8 mouse cellular contexts compared by ENCODE assay signal in genomic region chr7:143599428-143600230, GRCm38 (mm10). TPM values are rescaled to one million over a fixed set of nuclear protein-coding genes. Genes with fewer than 3 reads are reported as not detected.
DNase-seq lines count a peak whose midpoint lies in the region; ATAC-seq and TF ChIP-seq lines count a peak whose summit lies in the region.

TSS of gene Cars (minus strand) at chr7:143600090.

- peaks cover 54% of the 10 kb centered on the region for H3K4me1 ChIP-seq in erythroblast, embryonic 14.5 days (ENCODE audit: control insufficient read depth)
- peaks cover 9% of the 10 kb centered on the region for H3K4me1 ChIP-seq in heart, embryonic 11.5 days (ENCODE audit: control insufficient read depth, insufficient read depth, low read length)
- H3K4me1 ChIP-seq in kidney, embryonic 16.5 days (ENCODE audit: insufficient read depth, low read length) = peaks cover 12% of the 10 kb centered on the region
- H3K4me1 ChIP-seq in liver, adult 2 months (ENCODE audit: control insufficient read depth, insufficient read depth, low read length) = peaks cover 11% of the 10 kb centered on the region

- ATAC-seq in heart, embryonic 11.5 days (replicated peaks; ENCODE audit: insufficient number of reproducible peaks, low FRiP score, low TSS enrichment) = peak; percentile 95
- peak; percentile 99 for ATAC-seq in kidney, embryonic 16.5 days (ENCODE audit: low FRiP score, low TSS enrichment)

- H3K36me3 ChIP-seq in C2C12 (ENCODE audit: control insufficient read depth, insufficient read depth) (peaks cover 21% of the 10 kb centered on the region), myocyte (ENCODE audit: control insufficient read depth, insufficient read depth) (peaks cover 23% of the 10 kb centered on the region)
- peaks cover 43% of the 10 kb centered on the region for H3K36me3 ChIP-seq in erythroblast, embryonic 14.5 days (ENCODE audit: control insufficient read depth)
- H3K36me3 ChIP-seq in heart, embryonic 11.5 days (ENCODE audit: control insufficient read depth, insufficient read depth, low read length) = no peaks in the 10 kb centered on the region
- 0 out of 2 replicates have a peak, but pooled peaks cover 4% of the 10 kb centered on the region for H3K36me3 ChIP-seq in kidney, embryonic 16.5 days (ENCODE audit: insufficient read depth, low read length)
- no peaks in the 10 kb centered on the region for H3K36me3 ChIP-seq in liver, adult 2 months (ENCODE audit: control insufficient read depth, insufficient read depth, low read length)
- no peaks in the 10 kb centered on the region for H3K36me3 ChIP-seq in splenic B cell, adult 2 months (ENCODE audit: control insufficient read depth, insufficient read depth, low read length, poor library complexity, severe bottlenecking)

- H3ac ChIP-seq in C2C12 (ENCODE audit: control insufficient read depth, insufficient read length, low read depth) (peak within 1 kb of the TSS; percentile 84), myocyte (ENCODE audit: control insufficient read depth, insufficient read length) (peak within 1 kb of the TSS; percentile 92)

- peak; percentile 47; the same call in 1 of the 2 replicates for TF ChIP-seq POLR2A in brain, embryonic 14.5 days (IDR thresholded peaks at IDR 0.05; ENCODE audit: borderline replicate concordance, extremely low read depth, insufficient read depth, insufficient read length, poor library complexity, severe bottlenecking)
- peak; percentile 52; the same call in 1 of the 2 replicates for TF ChIP-seq POLR2A in liver, adult 2 months (IDR thresholded peaks at IDR 0.05; ENCODE audit: extremely low read depth, insufficient read depth, low read length)
- TF ChIP-seq POLR2A in myocyte (IDR thresholded peaks at IDR 0.05; ENCODE audit: insufficient read length, low read depth) = peak; percentile 77

- H3K4me2 ChIP-seq in heart, embryonic 11.5 days = peak within 1 kb of the TSS; percentile 95
- H3K4me2 ChIP-seq in kidney, embryonic 16.5 days (replicated peaks; ENCODE audit: low read depth, low read length) = peak within 1 kb of the TSS; percentile 92
- peak within 1 kb of the TSS; percentile 94 for H3K4me2 ChIP-seq in myocyte (ENCODE audit: low read depth)

- H3K27ac ChIP-seq in heart, embryonic 11.5 days (ENCODE audit: low read depth, low read length) = peak within 1 kb of the TSS; percentile 35; the same call in 1 of the 2 replicates
- H3K27ac ChIP-seq in kidney, embryonic 16.5 days (ENCODE audit: low read length) = peak within 1 kb of the TSS; percentile 58
- peak within 1 kb of the TSS; percentile 72 for H3K27ac ChIP-seq in liver, adult 2 months (replicated peaks; ENCODE audit: insufficient read depth, low read depth, low read length)

- WGBS in heart, embryonic 11.5 days (ENCODE audit: insufficient replicate concordance) = 1% methylated on average over 35 of the region's 35 CpGs
- 2% methylated on average over 35 of the region's 35 CpGs for WGBS in kidney, embryonic 16.5 days
- WGBS in liver, adult 2 months = under 1% methylated on average over 35 of the region's 35 CpGs

- H3K9me3 ChIP-seq in erythroblast, embryonic 14.5 days (ENCODE audit: control insufficient read depth, low read length) = no peaks in the 10 kb centered on the region
- no peaks in the 10 kb centered on the region for H3K9me3 ChIP-seq in heart, embryonic 11.5 days (replicated peaks; ENCODE audit: control insufficient read depth, low read length)
- H3K9me3 ChIP-seq in kidney, embryonic 16.5 days (ENCODE audit: low read length) = no peaks in the 10 kb centered on the region

- no peak for TF ChIP-seq CTCF in C2C12 (IDR thresholded peaks at IDR 0.05; ENCODE audit: control insufficient read depth, insufficient read depth, insufficient read length)
- no peak for TF ChIP-seq CTCF in brain, embryonic 14.5 days (IDR thresholded peaks at IDR 0.05; ENCODE audit: borderline replicate concordance, extremely low read depth, insufficient read depth, insufficient read length)
- no peak for TF ChIP-seq CTCF in liver, adult 2 months (IDR thresholded peaks at IDR 0.05; ENCODE audit: low read depth, low read length)

- peak within 1 kb of the TSS; percentile 88 for H3K9ac ChIP-seq in heart, embryonic 11.5 days (ENCODE audit: low read depth, low read length)
- peak within 1 kb of the TSS; percentile 87 for H3K9ac ChIP-seq in kidney, embryonic 16.5 days (replicated peaks; ENCODE audit: low read length)
- H3K9ac ChIP-seq in liver, adult 2 months (ENCODE audit: low read depth, low read length) = peak within 1 kb of the TSS; percentile 91

- H3K79me2 ChIP-seq in C2C12 (ENCODE audit: control insufficient read depth, insufficient read depth) (peaks cover 53% of the 10 kb centered on the region), myocyte (ENCODE audit: control insufficient read depth, insufficient read depth) (peaks cover 52% of the 10 kb centered on the region)
- peaks cover 19% of the 10 kb centered on the region; the same call in 1 of the 2 replicates for H3K79me2 ChIP-seq in liver, adult 2 months (ENCODE audit: control insufficient read depth, insufficient read depth, low read length)

- H3K79me3 ChIP-seq in C2C12 (ENCODE audit: low read depth) = peaks cover 41% of the 10 kb centered on the region

- H3K4me3 ChIP-seq in C2C12 (ENCODE audit: insufficient read depth, poor library complexity, severe bottlenecking) (peak within 1 kb of the TSS; percentile 80), myocyte (peak within 1 kb of the TSS; percentile 100)
- H3K4me3 ChIP-seq in erythroblast, embryonic 14.5 days (replicated peaks) = peak within 1 kb of the TSS; percentile 90
- H3K4me3 ChIP-seq in heart, embryonic 11.5 days (ENCODE audit: low read depth, low read length) = peak within 1 kb of the TSS; percentile 91
- peak within 1 kb of the TSS; percentile 97 for H3K4me3 ChIP-seq in kidney, embryonic 16.5 days (ENCODE audit: low read length)
- H3K4me3 ChIP-seq in liver, adult 2 months (ENCODE audit: insufficient read depth, low read depth, low read length) = peak within 1 kb of the TSS; percentile 91

- peak; percentile 99 for DNase-seq in brain, embryonic 14.5 days (ENCODE audit: low read depth)
- peak; percentile 93 for DNase-seq in liver, adult 2 months (ENCODE audit: extremely low read depth, low read depth, low spot score)
- DNase-seq in splenic B cell, adult 2 months (ENCODE audit: low read depth, low spot score) = peak; percentile 98

- H3K27me3 ChIP-seq in C2C12 (ENCODE audit: control insufficient read depth, insufficient read depth, insufficient read length) (no peaks in the 10 kb centered on the region), myocyte (ENCODE audit: control insufficient read depth, insufficient read depth, insufficient read length) (no peaks in the 10 kb centered on the region)
- H3K27me3 ChIP-seq in erythroblast, embryonic 14.5 days (ENCODE audit: control insufficient read depth) = no peaks in the 10 kb centered on the region
- H3K27me3 ChIP-seq in heart, embryonic 11.5 days (ENCODE audit: control insufficient read depth, insufficient read depth, low read length) = no peaks in the 10 kb centered on the region
- H3K27me3 ChIP-seq in kidney, embryonic 16.5 days (ENCODE audit: insufficient read depth, low read length) = no peaks in the 10 kb centered on the region
- H3K27me3 ChIP-seq in liver, adult 2 months (ENCODE audit: control insufficient read depth, insufficient read depth, low read length) = no peaks in the 10 kb centered on the region
- H3K27me3 ChIP-seq in splenic B cell, adult 2 months (ENCODE audit: control insufficient read depth, insufficient read depth, low read length, poor library complexity, severe bottlenecking) = no peaks in the 10 kb centered on the region

TF ChIP-seq in C2C12, 6 proteins besides CTCF, POLR2A, EP300 and RAD21:
- TF ChIP-seq CEBPB (IDR thresholded peaks at IDR 0.05; ENCODE audit: low read depth) (peak; percentile 63), MAX (IDR thresholded peaks at IDR 0.05) (no peak)

TF ChIP-seq in myocyte, 11 proteins besides CTCF, POLR2A, EP300 and RAD21:
- TF ChIP-seq MAX (IDR thresholded peaks at IDR 0.05; ENCODE audit: low read depth) = no peak
- TF ChIP-seq CEBPB (IDR thresholded peaks at IDR 0.05; ENCODE audit: insufficient read depth, poor library complexity, severe bottlenecking) = peak; percentile 64; the same call in 1 of the 2 replicates
- TF ChIP-seq MYOD1 (IDR thresholded peaks at IDR 0.05; ENCODE audit: control insufficient read depth in 1 of 3, insufficient read length in 2 of 3, low read depth in 2 of 3) = no peak
- peak; percentile 57 for TF ChIP-seq POLR2AphosphoS2 (IDR thresholded peaks at IDR 0.05; ENCODE audit: insufficient read length, low read depth)
- no peak for TF ChIP-seq USF1 (IDR thresholded peaks at IDR 0.05; ENCODE audit: low read depth)
- no peak for TF ChIP-seq TCF3 (IDR thresholded peaks at IDR 0.05; ENCODE audit: insufficient read length, low read depth)
- no peak for TF ChIP-seq MYOG (IDR thresholded peaks at IDR 0.05; ENCODE audit: control insufficient read depth in 1 of 3, insufficient read depth in 1 of 3, insufficient read length in 2 of 3, low read depth in 2 of 3)
- no peak for TF ChIP-seq SRF (IDR thresholded peaks at IDR 0.05; ENCODE audit: control insufficient read depth, insufficient read length, low read depth)
- TF ChIP-seq TCF12 (IDR thresholded peaks at IDR 0.05; ENCODE audit: insufficient read depth, poor library complexity, severe bottlenecking) = no peak
- peak; percentile 63 for TF ChIP-seq E2F4 (IDR thresholded peaks at IDR 0.05; ENCODE audit: insufficient read depth)
- TF ChIP-seq REST (IDR thresholded peaks at IDR 0.05; ENCODE audit: insufficient read depth, insufficient read length) = no peak

RNA-seq across cellular contexts. Expression of gene Cars, which starts in this region (rescaled TPM):
- polyA plus RNA-seq in C2C12 (2012; fragmentation: generic; extraction: Trizol) (137 TPM), myocyte (2012; fragmentation: generic; extraction: Trizol) (237 TPM)
- 36.7 and 41.4 TPM in 2 replicates for polyA plus RNA-seq in brain, embryonic 14.5 days (2012; rRNA removed)
- polyA plus RNA-seq in erythroblast, embryonic 14.5 days (2012) = 8.7 and 12.5 TPM in 2 replicates
- polyA plus RNA-seq in heart, embryonic 11.5 days (2014; fragmentation: Nextera tagmentation; extraction: Ambion mirVana) = 27.9 and 30.6 TPM in 2 replicates
- polyA plus RNA-seq in kidney, embryonic 16.5 days (2015; fragmentation: Nextera tagmentation; extraction: Ambion mirVana) = 72.3 and 74.2 TPM in 2 replicates
- 13.6 and 17.9 TPM in 2 replicates for total RNA-seq in liver, adult 2 months (2014; rRNA removed)
- polyA plus RNA-seq in liver, adult 2 months (2012; rRNA removed) = 15.2 and 20.0 TPM in 2 replicates

Comparison
In these comparisons a context has a peak if more than half of its experiments do, and no peak if none do; other contexts are left out.
1. Peak in every context shown above with its lines: DNase-seq, ATAC-seq, H3K4me3 ChIP-seq and H3K27ac ChIP-seq.